Mouse (Mus musculus) midbrain, embryonic 13.5 days (tissue): Measurements from ENCODE around the gene Rgl2. TPM values are rescaled to one million over a fixed set of nuclear protein-coding genes. Genes with fewer than 3 reads are reported as not detected.
A peak's percentile ranks its signal among the peaks of the same experiment; 100 is the strongest.

Experiments used
- ATAC-seq: fragments of 200-750 bp; cut with Nextera tagmentation; 2 replicates; pipeline ENCODE4 v1.8.0; 2017; ENCODE audit warnings: mild to moderate bottlenecking, moderate TSS enrichment, moderate library complexity
- H3K27ac ChIP-seq: fragments of 300-500 bp; sonication (generic); 2 replicates; pipeline ENCODE4 v1.5.1; 2015; ENCODE audit warnings: inconsistent platforms, mild to moderate bottlenecking, moderate library complexity
- H3K27me3 ChIP-seq: fragments of 300-500 bp; sonication (generic); 2 replicates; pipeline ENCODE4 v1.6.1; 2015; ENCODE audit warnings: mild to moderate bottlenecking, inconsistent platforms
- H3K36me3 ChIP-seq: fragments of 300-500 bp; sonication (generic); 2 replicates; pipeline ENCODE4 v1.6.1; 2015; ENCODE audit warnings: mild to moderate bottlenecking, inconsistent platforms
- H3K4me1 ChIP-seq: fragments of 300-500 bp; sonication (generic); replicated peaks from 2 replicates; pipeline ENCODE4 v1.6.1; 2015; ENCODE audit warnings: inconsistent platforms
- H3K4me2 ChIP-seq: fragments of 300-500 bp; sonication (generic); replicated peaks from 2 replicates; pipeline ENCODE4 v1.6.1; 2015; ENCODE audit warnings: moderate library complexity, mild to moderate bottlenecking, inconsistent platforms
- H3K4me3 ChIP-seq: fragments of 300-500 bp; sonication (generic); replicated peaks from 2 replicates; pipeline ENCODE4 v1.5.1; 2015; ENCODE audit warnings: mild to moderate bottlenecking, inconsistent platforms
- H3K9ac ChIP-seq: fragments of 300-500 bp; sonication (generic); replicated peaks from 2 replicates; pipeline ENCODE4 v1.6.1; 2015; ENCODE audit warnings: mild to moderate bottlenecking, inconsistent platforms
- H3K9me3 ChIP-seq: fragments of 300-500 bp; sonication (generic); 2 replicates; pipeline ENCODE4 v1.6.1; 2016; ENCODE audit warnings: mild to moderate bottlenecking, inconsistent platforms
- WGBS: fragments of 180-500 bp; shearing (Covaris S2); methylation state at CpG from one replicate; pipeline ENCODE4 v1.1.7; 2015; 5-methylcytosine and 5-hydroxymethylcytosine counted together
- polyA plus RNA-seq: library from polyadenylated mRNA; unstranded; fragments of >200 nt; fragmentation: Nextera tagmentation; extraction: Ambion mirVana; gene quantifications from 2 replicates; pipeline ENCODE4 v1.2.1, GENCODE M21; 2015

The Rgl2 gene
- polyA plus RNA-seq, 1 experiment from 2014 or later = 56.9 TPM

- Histone ChIP-seq H3K4me2 (peak overlapping the region; percentile 100), H3K36me3 (peaks cover 52% of the 10 kb centered on the region), H3K9me3 (no peaks in the 10 kb centered on the region), H3K9ac (peak overlapping the region; percentile 95), H3K4me1 (peaks cover 28% of the 10 kb centered on the region), H3K27ac (peak overlapping the region; percentile 96), H3K27me3 (no peaks in the 10 kb centered on the region), H3K4me3 (peak overlapping the region; percentile 94)
- peak; percentile 8; the same call in 1 of the 2 replicates for ATAC-seq
- WGBS = under 1% methylated on average over 45 of the region's 45 CpGs
Measured at GRCm38 (mm10) chr17:33930280-33931158, 1.2 kb downstream of the Rgl2 start.

GRCm38 (mm10) chr17:33931159-33931866, 2.0 kb downstream of the Rgl2 start:
- no peak for ATAC-seq
- peak overlapping the region; percentile 95 for H3K9ac ChIP-seq
- H3K4me3 ChIP-seq = peak overlapping the region; percentile 94
- H3K4me2 ChIP-seq = peak overlapping the region; percentile 100
- H3K36me3 ChIP-seq = peaks cover 52% of the 10 kb centered on the region
- 36% methylated on average over 18 of the region's 18 CpGs for WGBS
- no peak overlapping the region for H3K27ac ChIP-seq
- H3K4me1 ChIP-seq = peaks cover 28% of the 10 kb centered on the region
- no peaks in the 10 kb centered on the region for H3K27me3 ChIP-seq
- H3K9me3 ChIP-seq = no peaks in the 10 kb centered on the region

GRCm38 (mm10) chr17:33931947-33932346, 2.6 kb downstream of the Rgl2 start:
- no peak for ATAC-seq
- H3K36me3 ChIP-seq = peaks cover 53% of the 10 kb centered on the region
- H3K4me2 ChIP-seq = no peak overlapping the region
- no peaks in the 10 kb centered on the region for H3K27me3 ChIP-seq
- 90% methylated on average over 11 of the region's 11 CpGs for WGBS
- H3K9ac ChIP-seq = no peak overlapping the region
- no peak overlapping the region for H3K27ac ChIP-seq
- no peak overlapping the region for H3K4me3 ChIP-seq
- H3K9me3 ChIP-seq = no peaks in the 10 kb centered on the region
- H3K4me1 ChIP-seq = peaks cover 28% of the 10 kb centered on the region

- Histone ChIP-seq H3K4me2 (no peak overlapping the region), H3K4me1 (peaks cover 28% of the 10 kb centered on the region), H3K27me3 (no peaks in the 10 kb centered on the region), H3K36me3 (peaks cover 56% of the 10 kb centered on the region), H3K27ac (no peak overlapping the region), H3K4me3 (no peak overlapping the region), H3K9me3 (no peaks in the 10 kb centered on the region), H3K9ac (no peak overlapping the region)
- no peak for ATAC-seq
- 83% methylated on average over 14 of the region's 14 CpGs for WGBS
Measured at GRCm38 (mm10) chr17:33932448-33932847, 3.1 kb downstream of the Rgl2 start.

GRCm38 (mm10) chr17:33932970-33933369, 3.6 kb downstream of the Rgl2 start:
- H3K9me3 ChIP-seq = no peaks in the 10 kb centered on the region
- H3K27me3 ChIP-seq = no peaks in the 10 kb centered on the region
- no peak overlapping the region for H3K4me2 ChIP-seq
- H3K4me1 ChIP-seq = peaks cover 25% of the 10 kb centered on the region
- no peak for ATAC-seq
- peaks cover 55% of the 10 kb centered on the region for H3K36me3 ChIP-seq
- H3K27ac ChIP-seq = no peak overlapping the region
- WGBS = 97% methylated on average over 15 of the region's 15 CpGs
- H3K4me3 ChIP-seq = no peak overlapping the region
- no peak overlapping the region; the same call in 1 of the 2 replicates for H3K9ac ChIP-seq

GRCm38 (mm10) chr17:33935422-33936055, 6.2 kb downstream of the Rgl2 start:
- H3K4me2 ChIP-seq = no peak overlapping the region
- 89% methylated on average over 21 of the region's 21 CpGs for WGBS
- no peak overlapping the region for H3K27ac ChIP-seq
- H3K36me3 ChIP-seq = peaks cover 64% of the 10 kb centered on the region
- no peaks in the 10 kb centered on the region for H3K27me3 ChIP-seq
- H3K9ac ChIP-seq = no peak overlapping the region
- H3K4me1 ChIP-seq = peaks cover 22% of the 10 kb centered on the region
- no peaks in the 10 kb centered on the region for H3K9me3 ChIP-seq
- ATAC-seq = no peak
- H3K4me3 ChIP-seq = no peak overlapping the region

- no peak for ATAC-seq
- 83% methylated on average over 15 of the region's 15 CpGs for WGBS
- Histone ChIP-seq H3K4me2 (no peak overlapping the region), H3K9me3 (no peaks in the 10 kb centered on the region), H3K27me3 (no peaks in the 10 kb centered on the region), H3K27ac (no peak overlapping the region), H3K9ac (no peak overlapping the region), H3K4me3 (no peak overlapping the region), H3K4me1 (peaks cover 23% of the 10 kb centered on the region), H3K36me3 (peaks cover 65% of the 10 kb centered on the region)
Measured at GRCm38 (mm10) chr17:33936993-33937392, 7.7 kb downstream of the Rgl2 start.

- Histone ChIP-seq H3K4me2 (peak overlapping the region; percentile 99), H3K36me3 (peaks cover 60% of the 10 kb centered on the region), H3K9ac (0 out of 2 replicates have a peak overlapping the region, but pooled peaks have one; percentile 85), H3K4me3 (peak overlapping the region; percentile 88; the same call in 1 of the 2 replicates), H3K27me3 (no peaks in the 10 kb centered on the region), H3K9me3 (no peaks in the 10 kb centered on the region), H3K27ac (no peak overlapping the region), H3K4me1 (peaks cover 26% of the 10 kb centered on the region)
- WGBS = 86% methylated on average over 11 of the region's 11 CpGs
- ATAC-seq = no peak
Measured at GRCm38 (mm10) chr17:33938783-33939182, 9.4 kb downstream of the Rgl2 start.

- peaks cover 26% of the 10 kb centered on the region for H3K4me1 ChIP-seq
- H3K27ac ChIP-seq = no peak within 1 kb of the TSS; the same call in 1 of the 2 replicates
- H3K4me3 ChIP-seq = peak within 1 kb of the TSS; percentile 88
- no peaks in the 10 kb centered on the region for H3K27me3 ChIP-seq
- peak within 1 kb of the TSS; percentile 99 for H3K4me2 ChIP-seq
- ATAC-seq = peak; percentile 91
- peaks cover 61% of the 10 kb centered on the region for H3K36me3 ChIP-seq
- under 1% methylated on average over 36 of the region's 36 CpGs for WGBS
- peak within 1 kb of the TSS; percentile 85 for H3K9ac ChIP-seq
- no peaks in the 10 kb centered on the region for H3K9me3 ChIP-seq
Measured at GRCm38 (mm10) chr17:33940206-33940805, 11.0 kb downstream of the Rgl2 start, which contains the start of the genes Pfdn6 and Wdr46. Gene Pfdn6 (minus strand): TSS chr17:33940343. Gene Wdr46 (plus strand): TSS chr17:33940660.

GRCm38 (mm10) chr17:33940981-33941380, 11.6 kb downstream of the Rgl2 start:
- H3K4me2 ChIP-seq = peak overlapping the region; percentile 99
- ATAC-seq = peak; percentile 35
- peak overlapping the region; percentile 85 for H3K9ac ChIP-seq
- H3K27me3 ChIP-seq = no peaks in the 10 kb centered on the region
- WGBS = 3% methylated on average over 26 of the region's 26 CpGs
- peaks cover 60% of the 10 kb centered on the region for H3K36me3 ChIP-seq
- peaks cover 26% of the 10 kb centered on the region for H3K4me1 ChIP-seq
- no peaks in the 10 kb centered on the region for H3K9me3 ChIP-seq
- peak overlapping the region; percentile 88 for H3K4me3 ChIP-seq
- no peak overlapping the region; the same call in 1 of the 2 replicates for H3K27ac ChIP-seq

- H3K27ac ChIP-seq = no peak overlapping the region
Measured at GRCm38 (mm10) chr17:33941381-33941780, 12.0 kb downstream of the Rgl2 start.

More at GRCm38 (mm10) chr17:33941381-33941780, 12.0 kb downstream of the Rgl2 start:
- H3K4me1 ChIP-seq = peaks cover 26% of the 10 kb centered on the region
- H3K4me3 ChIP-seq = peak overlapping the region; percentile 88
- peaks cover 61% of the 10 kb centered on the region for H3K36me3 ChIP-seq
- H3K4me2 ChIP-seq = peak overlapping the region; percentile 99
- no peaks in the 10 kb centered on the region for H3K9me3 ChIP-seq
- H3K27me3 ChIP-seq = no peaks in the 10 kb centered on the region
- ATAC-seq = no peak
- 59% methylated on average over 19 of the region's 19 CpGs for WGBS
- peak overlapping the region; percentile 85 for H3K9ac ChIP-seq
